Mouse (Mus musculus): ENCODE results near the gene Ccdc34. TPM values are rescaled to one million over a fixed set of nuclear protein-coding genes. Genes with fewer than 3 reads are reported as not detected.

Ccdc34 gene
- total RNA-seq (2012; rRNA removed) = 15.5 and 17.2 TPM in 2 replicates
- total RNA-seq (2014; rRNA removed) = 22.4 and 25.6 TPM in 2 replicates
- polyA plus RNA-seq (2012; ENCODE audit: insufficient read length, low read depth) = 42.6 and 44.6 TPM in 2 replicates

GRCm38 (mm10) chr2:110017616-110018505 lies at the start of gene Ccdc34:
Ccdc34 (plus strand) TSS chr2:110017817.
- H3K27ac ChIP-seq (ENCODE audit: insufficient read depth, low read depth) = peak within 1 kb of the TSS; percentile 25
- TF ChIP-seq MAX (IDR thresholded peaks at IDR 0.05; ENCODE audit: low read length) = no peak; the same call in 1 of the 2 replicates
- peak; percentile 95 for TF ChIP-seq MXI1 (IDR thresholded peaks at IDR 0.05; ENCODE audit: low read depth, low read length)
- 0 out of 2 replicates have a peak, but pooled peaks have one; percentile 38 for TF ChIP-seq ZMIZ1 (IDR thresholded peaks at IDR 0.05; ENCODE audit: low read depth, low read length)
- peak; percentile 86 for TF ChIP-seq NELFE (IDR thresholded peaks at IDR 0.05; ENCODE audit: low read depth, low read length)
- peak; percentile 77 for TF ChIP-seq HCFC1 (IDR thresholded peaks at IDR 0.05; ENCODE audit: low read depth, low read length)
- 0 out of 2 replicates have a peak, but pooled peaks have one; percentile 47 for TF ChIP-seq CHD1 (IDR thresholded peaks at IDR 0.05; ENCODE audit: low read depth, low read length)
- peak; percentile 74; the same call in 1 of the 2 replicates for TF ChIP-seq E2F4 (IDR thresholded peaks at IDR 0.05; ENCODE audit: insufficient replicate concordance, low read depth, low read length)
- peak; percentile 87 for TF ChIP-seq POLR2A (IDR thresholded peaks at IDR 0.05; ENCODE audit: low read depth, low read length)
- TF ChIP-seq ELF1 (IDR thresholded peaks at IDR 0.05; ENCODE audit: low read depth, low read length) = peak; percentile 23; the same call in 1 of the 2 replicates
- no peak for TF ChIP-seq JUND (conservative IDR thresholded peaks at IDR 0.05; ENCODE audit: low read depth, low read length)
- peak; percentile 69; the same call in 1 of the 2 replicates for TF ChIP-seq TCF12 (IDR thresholded peaks at IDR 0.05; ENCODE audit: low read depth, low read length)
- TF ChIP-seq RAD21 (IDR thresholded peaks at IDR 0.05; ENCODE audit: low read depth, low read length) = no peak
- peak; percentile 97 for TF ChIP-seq SIN3A (IDR thresholded peaks at IDR 0.05; ENCODE audit: low read length)
- TF ChIP-seq KAT2A (IDR thresholded peaks at IDR 0.05; ENCODE audit: insufficient replicate concordance, low read length) = 0 out of 2 replicates have a peak, but pooled peaks have one; percentile 68
- TF ChIP-seq ZNF384 (IDR thresholded peaks at IDR 0.05; ENCODE audit: low read depth, low read length) = no peak
- peak within 1 kb of the TSS; percentile 83 to 91 (median 87) for H3K4me3 ChIP-seq (replicated peaks in 1 of 3; ENCODE audit: low read depth in 2 of 3, low read length in 2 of 3, poor library complexity in 1 of 3)
- no peaks in the 10 kb centered on the region for H3K27me3 ChIP-seq (replicated peaks)
- DNase-seq (ENCODE audit: extremely low read depth) = peak; percentile 92
- peaks cover 5% of the 10 kb centered on the region; the same call in 1 of the 2 replicates for H3K79me2 ChIP-seq (replicated peaks; ENCODE audit: control insufficient read depth, extremely low read depth, insufficient read depth, poor library complexity, severe bottlenecking)
- peak within 1 kb of the TSS; percentile 89 for H3K9ac ChIP-seq (ENCODE audit: insufficient read depth, low read depth)
- no peaks in the 10 kb centered on the region for H3K9me3 ChIP-seq (replicated peaks; ENCODE audit: low read length)
- H3K4me2 ChIP-seq (ENCODE audit: insufficient read depth, low read depth, poor library complexity, severe bottlenecking) = peak within 1 kb of the TSS; percentile 77
- H3K4me1 ChIP-seq (ENCODE audit: control insufficient read depth in 1 of 2, insufficient read depth in 2 of 2) = peaks cover 7 to 32% of the 10 kb centered on the region in 2 experiments; a peak in 3 of 4 replicates
- H3K36me3 ChIP-seq (replicated peaks in 1 of 2; ENCODE audit: control insufficient read depth in 1 of 2, insufficient read depth in 1 of 2, low read length in 1 of 2) = peaks cover 6 to 27% of the 10 kb centered on the region in 2 experiments
- in situ Hi-C loops (cut with MboI; ENCODE audit: low pct_ligation_motif_present, low pct_unique_long_range_greater_than_20kb, low sequenced_read_pairs) (no loop called here), dilution Hi-C loops (cut with MboI; ENCODE audit: extremely low pct_ligation_motif_present, extremely low pct_unique_long_range_greater_than_20kb, low sequenced_read_pairs) (no loop called here)

DNA sequence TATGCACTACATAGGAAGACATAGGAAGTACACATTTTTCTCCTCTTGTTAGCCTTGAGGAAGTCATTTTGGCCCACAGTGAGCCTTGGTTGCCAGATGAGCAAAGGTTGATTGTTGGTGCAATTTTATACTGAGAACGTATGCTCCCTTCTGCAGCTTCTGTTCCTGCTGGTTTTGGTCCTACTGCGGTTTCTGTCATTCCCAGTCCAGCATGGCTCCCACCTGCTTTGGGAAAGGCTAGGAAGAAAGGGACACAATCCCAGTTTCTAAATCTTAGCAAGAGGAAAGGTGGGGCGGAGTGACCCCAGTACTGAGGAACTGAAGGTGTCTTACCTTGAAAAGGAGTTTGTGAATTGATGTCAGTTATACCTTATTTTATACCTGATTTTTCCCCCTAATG lies 48.2 kb upstream of the Ccdc34 start:
- dilution Hi-C loops (cut with MboI; ENCODE audit: extremely low pct_ligation_motif_present, extremely low pct_unique_long_range_greater_than_20kb, low sequenced_read_pairs) (no loop called here), in situ Hi-C loops (cut with MboI; ENCODE audit: low pct_ligation_motif_present, low pct_unique_long_range_greater_than_20kb, low sequenced_read_pairs) (no loop called here)
- H3K9me3 ChIP-seq (replicated peaks; ENCODE audit: low read length) = no peaks in the 10 kb centered on the region
- H3K9ac ChIP-seq (ENCODE audit: insufficient read depth, low read depth) = no peak overlapping the region
- no peak overlapping the region for H3K27ac ChIP-seq (ENCODE audit: insufficient read depth, low read depth)
- H3K4me2 ChIP-seq (ENCODE audit: insufficient read depth, low read depth, poor library complexity, severe bottlenecking) = no peak overlapping the region
- H3K27me3 ChIP-seq (replicated peaks) = no peaks in the 10 kb centered on the region
- TF ChIP-seq IRF4 (IDR thresholded peaks at IDR 0.05; ENCODE audit: low read depth, low read length) (no peak), POLR2A (IDR thresholded peaks at IDR 0.05; ENCODE audit: low read depth, low read length) (no peak), SMC3 (IDR thresholded peaks at IDR 0.05; ENCODE audit: low read depth, low read length) (no peak), JUN (IDR thresholded peaks at IDR 0.05; ENCODE audit: insufficient read depth, low read depth, low read length) (no peak), EP300 (IDR thresholded peaks at IDR 0.05; ENCODE audit: low read length) (no peak), MAFK (IDR thresholded peaks at IDR 0.05; ENCODE audit: insufficient replicate concordance, low read length) (no peak), HCFC1 (IDR thresholded peaks at IDR 0.05; ENCODE audit: low read depth, low read length) (no peak), BHLHE40 (IDR thresholded peaks at IDR 0.05; ENCODE audit: low read depth, low read length) (no peak), RCOR1 (conservative IDR thresholded peaks at IDR 0.05; ENCODE audit: low read depth, low read length) (no peak), CHD1 (IDR thresholded peaks at IDR 0.05; ENCODE audit: low read depth, low read length) (no peak), MXI1 (IDR thresholded peaks at IDR 0.05; ENCODE audit: low read depth, low read length) (no peak)
- H3K36me3 ChIP-seq (replicated peaks in 1 of 2; ENCODE audit: control insufficient read depth in 1 of 2, insufficient read depth in 1 of 2, low read length in 1 of 2) = no peaks in the 10 kb centered on the region
- no peak for DNase-seq (ENCODE audit: extremely low read depth)
- H3K4me3 ChIP-seq (replicated peaks in 1 of 3; ENCODE audit: low read depth in 2 of 3, low read length in 2 of 3, poor library complexity in 1 of 3) = no peak overlapping the region
- H3K4me1 ChIP-seq (ENCODE audit: control insufficient read depth in 1 of 2, insufficient read depth in 2 of 2) = peaks cover 2 to 6% of the 10 kb centered on the region in 2 experiments; a peak in 1 of 4 replicates
- H3K79me2 ChIP-seq (replicated peaks; ENCODE audit: control insufficient read depth, extremely low read depth, insufficient read depth, poor library complexity, severe bottlenecking) = no peaks in the 10 kb centered on the region
